Mouse (Mus musculus): ENCODE measurements at regions not wholly inside any gene's neighbourhood (a gene's known extent, or its start where the extent isn't known, plus 50 kb on each side); places are given as distances from the start of the nearest gene placed in this dataset.

DNA sequence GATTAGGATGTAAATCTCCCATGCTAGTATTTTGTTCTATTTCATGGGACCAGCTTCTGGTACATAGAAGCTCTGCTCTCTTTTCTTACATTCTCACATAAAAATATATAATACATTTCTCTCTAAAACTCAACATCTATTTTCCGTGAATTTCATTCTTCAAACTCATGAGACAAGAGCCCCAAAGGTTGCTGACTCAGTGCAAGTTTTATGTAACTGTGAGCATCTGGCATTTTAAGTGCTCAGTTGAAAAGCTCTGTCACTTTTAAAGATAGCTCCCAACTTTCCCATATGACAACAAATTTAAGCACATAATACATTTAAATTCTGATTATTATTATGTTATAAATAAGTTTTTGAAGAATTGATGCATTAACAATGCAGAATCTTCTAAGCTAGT, 268.5 kb downstream of the AW209491 start:
- ATAC-seq: no peak
- POLR2A ChIA-PET: no interaction called here
- no peak for DNase-seq (ENCODE audit: low read depth, low spot score)
- H3K27me3 ChIP-seq: no peaks in the 10 kb centered on the region
- TF ChIP-seq CTCF (IDR thresholded peaks at IDR 0.05): no peak
- in situ Hi-C loops (cut with MboI; ENCODE audit: low pct_unique_long_range_greater_than_20kb): no loop called here
- CTCF ChIA-PET: no interaction called here

DNA sequence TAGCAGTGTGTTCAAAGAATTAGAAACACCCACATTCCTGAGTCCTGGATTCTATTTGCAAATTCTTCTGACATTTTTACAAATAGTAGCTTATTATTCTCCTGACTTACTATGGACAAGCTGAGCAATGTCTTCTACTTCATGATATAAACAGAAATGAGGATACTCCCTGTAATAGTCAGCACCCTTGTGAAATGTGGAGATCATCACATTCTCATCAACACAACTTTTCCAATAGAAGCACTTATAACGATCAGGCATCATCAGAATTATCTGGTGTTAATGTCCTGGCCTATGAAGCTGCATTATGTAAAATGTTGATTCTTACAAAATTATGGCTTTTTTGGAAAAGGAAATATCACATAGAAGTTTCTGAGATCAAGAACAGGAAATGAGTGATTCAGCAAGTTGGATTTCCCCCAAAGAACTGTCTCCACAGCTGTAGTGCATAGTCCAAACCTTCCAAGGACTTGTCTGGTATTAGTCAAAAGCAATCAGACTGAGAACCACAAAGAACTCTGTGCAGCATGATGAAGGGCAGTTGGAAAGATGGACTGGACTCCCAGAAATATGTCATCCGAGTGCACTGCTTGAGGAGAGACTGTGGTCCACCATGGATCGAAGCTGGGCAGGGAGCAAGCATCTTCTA, 300.3 kb downstream of the AW209491 start:
- in situ Hi-C loops (cut with MboI; ENCODE audit: low pct_unique_long_range_greater_than_20kb): no loop called here
- no peak for TF ChIP-seq CTCF (IDR thresholded peaks at IDR 0.05)
- DNase-seq (ENCODE audit: low read depth, low spot score) (no peak), ATAC-seq (no peak)
- POLR2A ChIA-PET: no interaction called here
- peaks cover 6% of the 10 kb centered on the region for H3K27me3 ChIP-seq
- CTCF ChIA-PET: no interaction called here

DNA sequence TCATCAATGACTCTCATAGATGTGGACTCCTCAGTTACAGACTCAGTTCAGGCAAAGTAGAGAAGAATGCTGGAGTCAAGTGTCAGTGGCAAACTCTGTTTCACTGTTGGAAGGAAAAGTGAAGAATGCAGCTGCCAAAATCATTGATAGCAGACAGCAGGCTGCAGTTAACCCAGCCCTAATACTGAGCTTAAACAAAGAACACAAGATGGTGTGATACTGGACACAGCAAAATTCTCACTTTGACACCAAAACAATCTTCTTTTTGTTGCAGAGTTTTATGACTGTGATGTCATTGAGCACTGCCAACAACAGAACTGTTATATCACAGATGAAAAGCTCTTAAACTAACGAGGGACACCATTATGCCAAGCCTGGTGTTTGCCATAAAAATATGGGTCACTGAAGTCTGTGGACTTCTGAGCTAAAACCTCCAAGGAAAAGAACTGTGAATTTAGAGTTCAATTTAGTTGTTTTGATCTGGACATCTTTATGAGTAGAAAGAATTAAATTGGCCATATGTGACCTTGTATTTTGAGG, 336.3 kb downstream of the AW209491 start:
- in situ Hi-C loops (cut with MboI; ENCODE audit: low pct_unique_long_range_greater_than_20kb): no loop called here
- no peaks in the 10 kb centered on the region for H3K27me3 ChIP-seq
- TF ChIP-seq CTCF (IDR thresholded peaks at IDR 0.05): no peak
- POLR2A ChIA-PET: no interaction called here
- ATAC-seq: no peak
- CTCF ChIA-PET: no interaction called here
- DNase-seq (ENCODE audit: low read depth, low spot score): no peak

DNA sequence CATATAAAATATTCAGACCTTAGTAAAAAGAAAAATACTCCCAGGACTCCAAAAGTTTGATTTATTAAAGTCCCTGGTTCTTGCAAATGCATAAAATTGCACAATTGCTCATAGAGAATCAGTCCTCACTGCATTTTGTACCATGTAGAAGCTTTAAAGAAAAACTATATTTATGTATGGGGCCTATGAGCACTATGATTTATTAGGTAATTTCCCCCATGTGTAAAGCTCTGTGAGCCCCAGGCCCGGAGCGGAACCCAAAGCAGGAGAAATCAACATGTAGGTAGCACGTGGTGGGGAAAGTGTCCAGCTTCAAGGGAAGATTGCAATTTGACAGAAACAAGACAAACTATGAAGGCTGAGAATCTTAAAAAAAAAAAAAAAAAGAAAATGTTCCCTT, 372.7 kb downstream of the AW209491 start:
- DNase-seq (ENCODE audit: low read depth, low spot score) (no peak), ATAC-seq (no peak)
- ChIA-PET POLR2A (no interaction called here), CTCF (no interaction called here)
- H3K27me3 ChIP-seq: peaks cover 3% of the 10 kb centered on the region
- in situ Hi-C loops (cut with MboI; ENCODE audit: low pct_unique_long_range_greater_than_20kb): no loop called here
- TF ChIP-seq CTCF (IDR thresholded peaks at IDR 0.05): no peak

DNA sequence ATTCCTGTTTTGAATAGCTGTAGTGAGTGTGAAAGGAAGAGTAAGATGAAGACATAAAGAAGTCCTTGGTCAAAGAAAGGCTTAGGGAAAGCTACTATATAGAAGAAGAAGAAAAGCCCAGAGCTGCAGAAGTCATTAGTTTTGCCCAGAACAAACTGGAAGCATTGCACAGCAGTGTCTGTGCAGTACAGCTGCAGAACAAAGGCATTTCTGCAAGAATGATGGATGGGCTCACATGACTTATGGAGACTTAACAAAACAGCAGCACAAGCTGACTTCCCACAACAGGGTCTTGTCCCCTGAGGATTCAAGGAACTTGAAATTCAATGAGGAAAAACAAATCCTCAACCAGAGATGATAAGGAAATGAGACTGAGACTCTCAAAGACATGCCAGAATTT, 381.7 kb downstream of the AW209491 start:
- peaks cover 11% of the 10 kb centered on the region for H3K27me3 ChIP-seq
- ChIA-PET POLR2A (no interaction called here), CTCF (no interaction called here)
- ATAC-seq: no peak
- in situ Hi-C loops (cut with MboI; ENCODE audit: low pct_unique_long_range_greater_than_20kb): no loop called here
- TF ChIP-seq CTCF (IDR thresholded peaks at IDR 0.05): no peak
- no peak for DNase-seq (ENCODE audit: low read depth, low spot score)

DNA sequence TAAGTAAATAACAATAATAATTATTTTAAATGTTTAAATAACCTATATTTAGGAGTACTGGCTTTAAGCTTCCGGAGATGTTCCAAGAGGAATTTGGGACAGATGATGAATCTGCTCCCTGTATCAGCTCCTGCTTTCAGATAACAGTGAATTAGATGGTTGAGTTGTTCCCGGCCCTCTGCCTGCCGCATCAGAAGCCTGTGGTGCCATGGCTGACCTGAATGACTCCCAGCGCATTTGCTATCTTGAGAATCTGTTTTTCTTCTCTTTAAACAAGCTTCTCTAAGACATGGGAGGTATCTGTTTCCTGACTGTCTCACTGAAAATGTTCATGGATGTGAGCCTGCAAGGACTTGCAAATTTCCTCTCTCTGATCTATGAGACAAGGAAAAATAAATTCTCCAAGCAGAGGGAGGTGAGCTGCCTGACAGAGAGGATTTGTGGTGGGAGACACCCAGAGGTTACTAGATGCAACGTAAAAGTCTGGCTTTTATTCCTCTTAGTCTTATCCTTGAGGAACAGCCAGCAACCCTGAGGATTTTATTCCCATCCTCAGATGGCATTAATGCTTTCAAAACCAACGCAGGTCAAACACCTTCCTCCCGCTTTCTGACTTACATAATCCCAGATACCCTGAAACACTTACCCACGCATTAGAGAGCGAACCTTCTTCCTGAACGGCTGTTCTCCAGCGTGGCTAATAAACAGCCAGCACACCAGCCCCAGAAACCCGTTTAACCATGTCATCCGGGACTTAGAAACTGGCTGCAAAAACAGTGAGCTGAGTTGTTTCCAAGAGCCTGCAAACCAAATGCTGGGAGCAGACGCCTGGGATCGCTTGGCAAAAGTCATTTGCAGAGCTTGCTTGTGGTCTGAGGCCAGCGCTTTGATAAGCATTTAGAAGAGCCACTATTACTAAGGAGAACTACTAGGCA, 389.1 kb downstream of the AW209491 start:
- H3K27me3 ChIP-seq: no peaks in the 10 kb centered on the region
- CTCF ChIA-PET: interaction anchor here (1.3 kb wide), 2 partner anchors 15 to 20 kb away, joined by 3 read pairs; no protein-coding TSS in a partner anchor
- in situ Hi-C loops (cut with MboI; ENCODE audit: low pct_unique_long_range_greater_than_20kb): no loop called here
- DNase-seq (ENCODE audit: low read depth, low spot score) (no peak), ATAC-seq (no peak)
- no peak for TF ChIP-seq CTCF (IDR thresholded peaks at IDR 0.05)
- POLR2A ChIA-PET: no interaction called here

DNA sequence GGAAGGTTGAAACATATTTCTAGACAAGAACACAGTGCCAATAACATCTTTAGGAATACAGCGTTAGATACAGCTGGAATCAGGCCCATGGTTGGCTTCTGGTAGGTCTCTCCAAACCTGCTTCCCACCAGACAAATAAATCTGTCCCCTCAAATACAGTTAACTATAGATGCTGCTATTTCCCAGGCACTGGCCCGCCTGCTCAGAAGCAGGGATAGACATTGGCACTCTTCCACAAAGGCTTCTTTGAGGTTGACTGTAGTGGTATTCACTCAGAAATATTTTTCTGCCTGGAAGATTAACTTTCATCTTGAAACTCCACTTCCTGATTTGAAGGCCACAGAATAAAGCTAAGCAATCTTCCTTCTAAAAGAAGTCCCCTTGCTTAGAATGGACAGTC, 396.6 kb downstream of the AW209491 start:
- in situ Hi-C loops (cut with MboI; ENCODE audit: low pct_unique_long_range_greater_than_20kb): no loop called here
- H3K27me3 ChIP-seq: no peaks in the 10 kb centered on the region
- TF ChIP-seq CTCF (IDR thresholded peaks at IDR 0.05): no peak
- ChIA-PET CTCF (no interaction called here), POLR2A (no interaction called here)
- DNase-seq (ENCODE audit: low read depth, low spot score) (no peak), ATAC-seq (no peak)

DNA sequence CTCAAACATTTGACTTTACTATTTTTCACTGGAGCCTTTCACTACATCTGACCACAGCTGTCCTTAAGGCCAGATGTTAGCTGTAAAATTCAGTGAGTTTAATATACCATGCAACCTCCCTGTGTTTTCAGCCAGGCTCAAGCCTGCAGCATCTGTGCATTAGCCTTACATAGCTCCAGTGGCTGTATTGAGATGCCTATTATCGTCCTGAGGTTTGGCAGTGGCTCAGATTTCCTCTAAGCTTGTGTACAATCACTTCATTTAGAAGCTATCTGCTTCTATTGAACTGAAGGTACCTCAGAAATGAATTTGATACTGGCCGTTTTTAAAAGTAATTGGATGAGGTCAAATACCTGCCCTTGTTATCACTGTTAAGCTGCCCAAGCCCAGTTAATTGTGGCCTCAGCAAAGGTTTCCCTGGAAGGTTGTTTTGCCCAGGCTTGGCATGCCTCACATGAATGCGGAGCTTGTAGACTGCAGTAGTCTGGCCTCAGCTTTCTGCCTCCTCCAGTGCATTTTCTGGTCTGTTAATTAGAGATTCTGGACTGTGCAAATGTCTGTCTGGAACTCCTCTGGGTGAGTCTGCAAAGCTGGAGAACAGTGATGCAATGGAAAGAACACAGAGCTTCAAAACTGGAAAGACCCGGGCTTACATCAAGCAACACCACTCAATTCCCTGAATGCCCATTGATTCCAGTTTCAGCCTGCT, 410.2 kb upstream of the Gli3 start:
- ATAC-seq (no peak), DNase-seq (ENCODE audit: low read depth, low spot score) (no peak)
- no peak for TF ChIP-seq CTCF (IDR thresholded peaks at IDR 0.05)
- CTCF ChIA-PET: interaction anchor here (1.0 kb wide), 1 partner anchor 18 kb away, joined by 3 read pairs; no protein-coding TSS in a partner anchor
- peaks cover 11% of the 10 kb centered on the region for H3K27me3 ChIP-seq
- in situ Hi-C loops (cut with MboI; ENCODE audit: low pct_unique_long_range_greater_than_20kb): no loop called here
- POLR2A ChIA-PET: no interaction called here

DNA sequence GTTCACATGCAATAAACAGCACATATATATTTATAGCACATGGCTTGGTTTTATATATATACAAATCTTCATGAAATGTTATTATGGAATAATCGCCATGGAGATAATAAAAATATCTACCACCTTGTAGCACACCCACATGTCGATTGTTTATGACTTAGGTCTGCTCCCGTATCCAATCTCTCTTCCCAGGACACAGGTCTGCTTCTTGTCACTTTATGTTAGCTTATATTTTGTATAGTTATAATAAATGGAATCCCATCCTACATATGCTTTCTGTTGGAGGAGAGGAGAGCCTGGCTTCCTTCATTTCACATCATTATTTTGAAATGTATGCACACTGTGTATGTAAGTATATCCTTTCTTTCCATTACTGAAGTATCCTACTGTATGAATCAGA, 408.3 kb upstream of the Gli3 start:
- TF ChIP-seq CTCF (IDR thresholded peaks at IDR 0.05): no peak
- POLR2A ChIA-PET: no interaction called here
- in situ Hi-C loops (cut with MboI; ENCODE audit: low pct_unique_long_range_greater_than_20kb): no loop called here
- peaks cover 5% of the 10 kb centered on the region for H3K27me3 ChIP-seq
- CTCF ChIA-PET: no interaction called here
- DNase-seq (ENCODE audit: low read depth, low spot score): no peak
- no peak for ATAC-seq

DNA sequence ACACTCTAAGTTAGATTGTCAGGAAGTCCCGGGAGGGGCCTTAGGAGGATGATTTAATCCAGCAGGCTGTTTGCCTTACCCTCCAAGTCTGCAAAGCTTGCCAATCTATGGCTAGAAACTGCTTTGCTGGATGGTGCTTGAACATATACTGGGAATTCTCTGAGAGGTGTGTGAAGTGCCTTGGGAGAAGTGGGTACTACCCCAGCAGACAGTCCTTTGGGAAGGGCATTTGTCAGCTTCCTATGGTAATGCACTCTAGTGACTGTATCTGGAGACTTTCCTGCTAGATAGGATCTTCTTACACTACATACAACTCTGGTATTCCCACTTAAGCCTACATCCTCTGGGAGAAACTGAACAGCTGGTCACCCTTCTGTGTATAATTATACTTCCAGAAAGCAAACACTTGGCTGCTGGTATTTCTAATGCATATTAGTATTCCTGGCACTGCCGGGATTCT, 384.4 kb upstream of the Gli3 start:
- no peak for TF ChIP-seq CTCF (IDR thresholded peaks at IDR 0.05)
- in situ Hi-C loops (cut with MboI; ENCODE audit: low pct_unique_long_range_greater_than_20kb): no loop called here
- CTCF ChIA-PET: no interaction called here
- POLR2A ChIA-PET: no interaction called here
- H3K27me3 ChIP-seq: peaks cover 15% of the 10 kb centered on the region
- no peak for DNase-seq (ENCODE audit: low read depth, low spot score)
- no peak for ATAC-seq

DNA sequence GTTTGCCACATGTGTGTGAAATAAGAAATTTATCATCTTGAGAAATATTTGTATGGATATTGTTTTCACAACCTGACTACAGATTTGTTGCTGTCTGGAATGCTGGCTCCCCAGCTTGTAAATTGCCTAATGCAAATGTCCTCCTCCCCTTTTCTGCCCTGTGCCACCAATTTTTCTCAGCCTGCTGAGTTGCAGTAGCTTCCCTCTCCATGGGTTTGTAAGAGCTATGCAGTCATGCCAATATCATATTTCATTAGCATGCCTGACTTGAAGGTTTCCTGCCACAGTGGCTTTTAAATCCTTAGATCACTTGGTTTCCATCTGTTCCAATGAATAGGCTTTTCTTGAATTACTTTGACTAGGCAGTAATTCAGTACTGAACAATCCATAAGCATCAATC, 383.9 kb upstream of the Gli3 start:
- in situ Hi-C loops (cut with MboI; ENCODE audit: low pct_unique_long_range_greater_than_20kb): no loop called here
- no peak for DNase-seq (ENCODE audit: low read depth, low spot score)
- no peak for ATAC-seq
- no peak for TF ChIP-seq CTCF (IDR thresholded peaks at IDR 0.05)
- POLR2A ChIA-PET: no interaction called here
- peaks cover 15% of the 10 kb centered on the region for H3K27me3 ChIP-seq
- CTCF ChIA-PET: no interaction called here

All from Patski (cell line).